Mouse (Mus musculus) lung, embryonic 15.5 days (tissue): Measurements from ENCODE around the gene Vmn1r48. TPM values are rescaled to one million over a fixed set of nuclear protein-coding genes. Genes with fewer than 3 reads are reported as not detected.
"Not testable (repeated sequence)": the region's sequence is repeated elsewhere in the genome, so short reads cannot be mapped to it uniquely, and the experiment has no call there.

ENCODE experiments used
- ATAC-seq: fragments of 200-750 bp; cut with Nextera tagmentation; 2 replicates; pipeline ENCODE4 v1.8.0; 2017; ENCODE audit warnings: moderate number of reproducible peaks, borderline replicate concordance; ENCODE audit not compliant: low FRiP score, low TSS enrichment; ENCODE audit errors: extremely low read depth
- H3K27ac ChIP-seq: fragments of 300-500 bp; sonication (generic); 2 replicates; pipeline ENCODE4 v1.5.1; 2015; ENCODE audit warnings: moderate library complexity, mild to moderate bottlenecking, inconsistent platforms
- H3K27me3 ChIP-seq: fragments of 300-500 bp; sonication (generic); 2 replicates; pipeline ENCODE4 v1.6.1; 2015; ENCODE audit warnings: inconsistent platforms
- H3K36me3 ChIP-seq: fragments of 300-500 bp; sonication (generic); 2 replicates; pipeline ENCODE4 v1.6.1; 2015; ENCODE audit warnings: inconsistent platforms
- H3K4me1 ChIP-seq: fragments of 300-500 bp; sonication (generic); 2 replicates; pipeline ENCODE4 v1.6.1; 2015; ENCODE audit warnings: inconsistent platforms
- H3K4me2 ChIP-seq: fragments of 300-500 bp; sonication (generic); 2 replicates; pipeline ENCODE4 v1.6.1; 2015; ENCODE audit warnings: inconsistent platforms, mild to moderate bottlenecking, moderate library complexity
- H3K4me3 ChIP-seq: fragments of 300-500 bp; sonication (generic); 2 replicates; pipeline ENCODE4 v1.5.1; 2015; ENCODE audit warnings: mild to moderate bottlenecking, inconsistent platforms
- H3K9ac ChIP-seq: fragments of 300-500 bp; sonication (generic); 2 replicates; pipeline ENCODE4 v1.6.1; 2015; ENCODE audit warnings: inconsistent platforms
- H3K9me3 ChIP-seq: fragments of 300-500 bp; sonication (generic); 2 replicates; pipeline ENCODE4 v1.6.1; 2016; ENCODE audit warnings: inconsistent platforms
- WGBS: fragments of 180-500 bp; shearing (Covaris S2); methylation state at CpG from one replicate; pipeline ENCODE4 v1.1.7; 2015; 5-methylcytosine and 5-hydroxymethylcytosine counted together
- polyA plus RNA-seq: library from polyadenylated mRNA; unstranded; fragments of >200 nt; fragmentation: Nextera tagmentation; extraction: Ambion mirVana; gene quantifications from 2 replicates; pipeline ENCODE4 v1.2.1, GENCODE M21; 2015

Gene Vmn1r48
- polyA plus RNA-seq: not detected in 2 replicates

GRCm38 (mm10) chr6:90036741-90037140 lies at the start of gene Vmn1r48:
Gene Vmn1r48 (minus strand): TSS chr6:90036841.
- WGBS: no CpG with 5 or more reads among the region's 2 CpGs
- H3K27ac ChIP-seq, ATAC-seq: not testable (repeated sequence)

GRCm38 (mm10) chr6:90078406-90078805 lies 41.8 kb upstream of the Vmn1r48 start, which contains the start of gene Vmn1r49:
Gene Vmn1r49 (minus strand): TSS chr6:90078506.
- H3K36me3 ChIP-seq: no peaks in the 10 kb centered on the region
- no peaks in the 10 kb centered on the region for H3K4me1 ChIP-seq
- no peak within 1 kb of the TSS for H3K4me3 ChIP-seq
- 65% methylated on average over 4 of the region's 4 CpGs for WGBS
- no peaks in the 10 kb centered on the region for H3K9me3 ChIP-seq
- no peak within 1 kb of the TSS for H3K27ac ChIP-seq
- no peaks in the 10 kb centered on the region for H3K27me3 ChIP-seq
- H3K4me2 ChIP-seq: no peak within 1 kb of the TSS
- ATAC-seq: no peak
- H3K9ac ChIP-seq: no peak within 1 kb of the TSS

More at GRCm38 (mm10) chr6:90036741-90037140, at the start of gene Vmn1r48:
- not testable (repeated sequence) for H3K36me3 ChIP-seq, H3K9ac ChIP-seq, H3K4me3 ChIP-seq, H3K4me2 ChIP-seq, H3K4me1 ChIP-seq, H3K9me3 ChIP-seq, H3K27me3 ChIP-seq

GRCm38 (mm10) chr6:90015847-90016246 lies 20.8 kb downstream of the Vmn1r48 start, which contains the start of gene Vmn1r47:
Gene Vmn1r47 (plus strand): TSS chr6:90016147.
- H3K4me1 ChIP-seq, H3K9ac ChIP-seq, H3K9me3 ChIP-seq, H3K36me3 ChIP-seq, H3K27ac ChIP-seq, ATAC-seq, H3K4me3 ChIP-seq, H3K4me2 ChIP-seq, H3K27me3 ChIP-seq: not testable (repeated sequence)
- 92% methylated on average over 1 of the region's 1 CpGs for WGBS

DNA sequence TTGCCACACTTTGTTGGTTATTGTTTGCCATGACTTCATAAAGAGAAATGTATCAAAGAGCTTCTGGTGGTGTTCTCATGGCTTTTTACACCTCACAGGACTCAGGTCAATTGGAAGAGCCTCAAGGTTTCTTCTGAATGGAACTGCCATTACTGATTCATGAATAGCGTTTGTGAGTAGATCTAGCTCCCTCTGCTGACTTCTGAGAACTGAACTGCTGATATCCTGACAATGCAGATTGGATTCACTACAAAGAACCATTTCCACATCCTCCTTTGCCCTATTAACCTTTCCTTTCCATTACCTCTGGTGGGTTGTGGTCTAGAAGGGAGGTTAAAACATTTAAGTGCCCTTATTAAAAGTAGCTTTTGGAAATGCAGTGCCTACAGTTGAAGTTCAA lies 50.7 kb downstream of the Vmn1r48 start:
- H3K27ac ChIP-seq: no peak overlapping the region
- H3K4me2 ChIP-seq: no peak overlapping the region
- H3K9me3 ChIP-seq: no peaks in the 10 kb centered on the region
- WGBS: 26% methylated on average over 1 of the region's 1 CpGs
- no peak overlapping the region for H3K9ac ChIP-seq
- H3K27me3 ChIP-seq: no peaks in the 10 kb centered on the region
- H3K4me1 ChIP-seq: no peaks in the 10 kb centered on the region
- no peak overlapping the region for H3K4me3 ChIP-seq
- no peak for ATAC-seq
- H3K36me3 ChIP-seq: no peaks in the 10 kb centered on the region

Other genes with a start within 250 kb of the Vmn1r48 start
- gene Vmn1r42, start 160.4 kb downstream of the Vmn1r48 start, polyA plus RNA-seq: not detected in 2 replicates
- 0.01 TPM in 1 of 2 replicates, not detected in the other for gene Vmn1r43, start 160.4 kb downstream of the Vmn1r48 start, polyA plus RNA-seq
- gene Vmn1r44, start 153.2 kb downstream of the Vmn1r48 start, polyA plus RNA-seq: not detected in 2 replicates
- not detected in 2 replicates for gene Vmn1r45, start 96.2 kb downstream of the Vmn1r48 start, polyA plus RNA-seq
- gene Vmn1r46, start 67.5 kb downstream of the Vmn1r48 start, polyA plus RNA-seq: not detected in 2 replicates
- not detected in 2 replicates for gene Vmn1r47, start 20.7 kb downstream of the Vmn1r48 start, polyA plus RNA-seq
- gene Vmn1r49, start 41.7 kb upstream of the Vmn1r48 start, polyA plus RNA-seq: not detected in 2 replicates
- gene Vmn1r50, start 64.6 kb upstream of the Vmn1r48 start, polyA plus RNA-seq: not detected in 2 replicates
- gene Vmn1r51, start 85.8 kb upstream of the Vmn1r48 start, polyA plus RNA-seq: not detected in 2 replicates
- gene Vmn1r52, start 138.0 kb upstream of the Vmn1r48 start, polyA plus RNA-seq: not detected in 2 replicates
- gene V1ra8, start 166.0 kb upstream of the Vmn1r48 start, polyA plus RNA-seq: not detected in 2 replicates
- gene Vmn1r53, start 187.6 kb upstream of the Vmn1r48 start, polyA plus RNA-seq: 0.14 TPM in 1 of 2 replicates, not detected in the other
- gene Vmn1r54, start 209.5 kb upstream of the Vmn1r48 start, polyA plus RNA-seq: not detected in 2 replicates